Mouse (Mus musculus) embryonic fibroblast, embryonic 13.5 days (primary cell): ENCODE measurements around the gene Gm17018.

Experiments used
- CTCF ChIP-seq: IDR thresholded peaks from 2 replicates; pipeline ENCODE4 v1.5.1; 2011; ENCODE audit warnings: mild to moderate bottlenecking, control low read depth, low read length, moderate library complexity, borderline replicate concordance; ENCODE audit not compliant: insufficient read depth
- POLR2A ChIP-seq: IDR thresholded peaks from 2 replicates; pipeline ENCODE4 v1.6.1; 2011; ENCODE audit warnings: low read depth, mild to moderate bottlenecking, control low read depth, low read length, moderate library complexity

- TF ChIP-seq CTCF, result no peak
- no peak for TF ChIP-seq POLR2A
Observed at GRCm38 (mm10) chr19:45579416-45579815, 19.0 kb downstream of the Gm17018 start.
